Mouse (Mus musculus): ENCODE measurements around the gene Mrpl52.

Mrpl52 gene

GRCm38 (mm10) chr14:54471467-54471866 lies 44.8 kb downstream of the Mrpl52 start:
- no peak for DNase-seq (ENCODE audit: low spot score in 2 of 2)

GRCm38 (mm10) chr14:54472671-54473070 lies 46.0 kb downstream of the Mrpl52 start:
- no peak for DNase-seq (ENCODE audit: low spot score in 2 of 2)

GRCm38 (mm10) chr14:54474744-54475143 lies 48.0 kb downstream of the Mrpl52 start:
- no peak for DNase-seq (ENCODE audit: low spot score in 2 of 2)

- no peak for DNase-seq (ENCODE audit: low spot score in 2 of 2)
These were observed 49.5 kb downstream of the Mrpl52 start, which contains the start of gene Rem2 for GRCm38 (mm10) chr14:54475941-54476844. Gene Rem2, plus strand, starts transcription at chr14:54476100.

- DNase-seq (ENCODE audit: low spot score in 2 of 2) = peak in 1 of 2 experiments; percentile 65
These were observed 50.6 kb downstream of the Mrpl52 start for GRCm38 (mm10) chr14:54477172-54477909.

Measured in spleen, postnatal 4 days (tissue).